Comparison of ENCODE assay signal across 17 mouse cellular contexts in genomic region chr8:120411862-120412261, GRCm38 (mm10).
DNase-seq lines count a peak whose midpoint lies in the region; ATAC-seq and TF ChIP-seq lines count a peak whose summit lies in the region.
"Had no signal": no experiment of that assay in that cellular context is flagged by ENCODE, and none has a peak within 500 bp of the region (broad histone marks: within the 10 kb centered on the region; RNA-seq: fewer than 3 reads in every experiment).

No protein-coding gene starts in this region.

- no peak for DNase-seq in heart, postnatal 10 days
- DNase-seq in brain, embryonic 14.5 days (ENCODE audit: low read depth): peak; percentile 52
- no peak for DNase-seq in testis, postnatal 14 days (ENCODE audit: low spot score)
- DNase-seq in gastrocnemius, postnatal 14 days: no peak
- DNase-seq: adrenal gland, postnatal 36 days; heart, postnatal 4 days; kidney, adult 18-20 months; kidney, postnatal 14 days; lung, embryonic 14.5 days had no signal

- no peak for TF ChIP-seq CTCF in C2C12 (IDR thresholded peaks at IDR 0.05; ENCODE audit: control insufficient read depth, insufficient read depth, insufficient read length)
- no peak for TF ChIP-seq CTCF in brain, embryonic 14.5 days (IDR thresholded peaks at IDR 0.05; ENCODE audit: borderline replicate concordance, extremely low read depth, insufficient read depth, insufficient read length)

- H3K9me3 ChIP-seq in heart, embryonic 13.5 days: no peaks in the 10 kb centered on the region
- no peaks in the 10 kb centered on the region for H3K9me3 ChIP-seq in hindbrain, embryonic 16.5 days (ENCODE audit: control insufficient read depth, low read length)
- no peaks in the 10 kb centered on the region for H3K9me3 ChIP-seq in intestine, embryonic 16.5 days (ENCODE audit: control insufficient read depth, low read length)
- H3K9me3 ChIP-seq: embryonic facial prominence, embryonic 12.5 days had no signal

- H3K4me3 ChIP-seq in heart, embryonic 13.5 days: no peak overlapping the region
- no peak overlapping the region for H3K4me3 ChIP-seq in C2C12 (ENCODE audit: insufficient read depth, poor library complexity, severe bottlenecking)
- H3K4me3 ChIP-seq in hindbrain, embryonic 16.5 days (ENCODE audit: low read length): no peak overlapping the region
- no peak overlapping the region for H3K4me3 ChIP-seq in intestine, embryonic 16.5 days (ENCODE audit: low read length)
- H3K4me3 ChIP-seq: embryonic facial prominence, embryonic 12.5 days; myocyte had no signal

- no peak for ATAC-seq in heart, embryonic 13.5 days (ENCODE audit: extremely low read depth, insufficient number of reproducible peaks, low FRiP score, low TSS enrichment)
- no peak for ATAC-seq in hindbrain, embryonic 16.5 days
- no peak for ATAC-seq in intestine, embryonic 16.5 days
- ATAC-seq: CD4-positive, CD25-positive, alpha-beta regulatory T cell, adult 4 months had no signal

- H3K9ac ChIP-seq in heart, embryonic 13.5 days: 0 out of 2 replicates have a peak overlapping the region, but pooled peaks have one; percentile 16
- H3K9ac ChIP-seq in hindbrain, embryonic 16.5 days (ENCODE audit: low read depth, low read length): peak overlapping the region; percentile 33; the same call in 1 of the 2 replicates
- no peak overlapping the region for H3K9ac ChIP-seq in intestine, embryonic 16.5 days (ENCODE audit: low read depth, low read length)
- H3K9ac ChIP-seq: embryonic facial prominence, embryonic 12.5 days; lung, embryonic 14.5 days had no signal

- no peaks in the 10 kb centered on the region for H3K36me3 ChIP-seq in heart, embryonic 13.5 days
- no peaks in the 10 kb centered on the region for H3K36me3 ChIP-seq in C2C12 (ENCODE audit: control insufficient read depth, insufficient read depth)
- no peaks in the 10 kb centered on the region for H3K36me3 ChIP-seq in hindbrain, embryonic 16.5 days (ENCODE audit: control insufficient read depth, insufficient read depth, low read length)
- H3K36me3 ChIP-seq in intestine, embryonic 16.5 days (ENCODE audit: control insufficient read depth, insufficient read depth, low read length): no peaks in the 10 kb centered on the region
- H3K36me3 ChIP-seq: embryonic facial prominence, embryonic 12.5 days had no signal

- H3K4me1 ChIP-seq in heart, embryonic 13.5 days: peaks cover 58% of the 10 kb centered on the region
- H3K4me1 ChIP-seq in hindbrain, embryonic 16.5 days (ENCODE audit: control insufficient read depth, insufficient read depth, low read depth, low read length): peaks cover 69% of the 10 kb centered on the region
- peaks cover 62% of the 10 kb centered on the region for H3K4me1 ChIP-seq in intestine, embryonic 16.5 days (ENCODE audit: control insufficient read depth, insufficient read depth, low read length)

- TF ChIP-seq POLR2A in brain, embryonic 14.5 days (IDR thresholded peaks at IDR 0.05; ENCODE audit: borderline replicate concordance, extremely low read depth, insufficient read depth, insufficient read length, poor library complexity, severe bottlenecking): no peak

- no peak overlapping the region for H3ac ChIP-seq in C2C12 (ENCODE audit: control insufficient read depth, insufficient read length, low read depth)

- H3K79me2 ChIP-seq in C2C12 (ENCODE audit: control insufficient read depth, insufficient read depth): no peaks in the 10 kb centered on the region

- H3K27me3 ChIP-seq in heart, embryonic 13.5 days (replicated peaks): peaks cover 16% of the 10 kb centered on the region; the same call in 1 of the 2 replicates
- no peaks in the 10 kb centered on the region for H3K27me3 ChIP-seq in C2C12 (ENCODE audit: control insufficient read depth, insufficient read depth, insufficient read length)
- H3K27me3 ChIP-seq in hindbrain, embryonic 16.5 days (replicated peaks; ENCODE audit: control insufficient read depth, insufficient read depth, low read length): no peaks in the 10 kb centered on the region
- no peaks in the 10 kb centered on the region for H3K27me3 ChIP-seq in intestine, embryonic 16.5 days (replicated peaks; ENCODE audit: control insufficient read depth, insufficient read depth, low read length)
- H3K27me3 ChIP-seq: embryonic facial prominence, embryonic 12.5 days had no signal

- 49% methylated on average over 8 of the region's 8 CpGs for WGBS in heart, embryonic 13.5 days
- WGBS in hindbrain, embryonic 16.5 days: 46% methylated on average over 8 of the region's 8 CpGs
- 57% methylated on average over 8 of the region's 8 CpGs for WGBS in intestine, embryonic 16.5 days

- no peak overlapping the region for H3K27ac ChIP-seq in heart, embryonic 13.5 days (replicated peaks)
- no peak overlapping the region for H3K27ac ChIP-seq in hindbrain, embryonic 16.5 days (ENCODE audit: low read depth, low read length)
- H3K27ac ChIP-seq in intestine, embryonic 16.5 days (ENCODE audit: low read length): no peak overlapping the region
- H3K27ac ChIP-seq: embryonic facial prominence, embryonic 12.5 days had no signal

- no peak overlapping the region for H3K4me2 ChIP-seq in heart, embryonic 13.5 days
- H3K4me2 ChIP-seq in hindbrain, embryonic 16.5 days (ENCODE audit: low read length): no peak overlapping the region
- H3K4me2 ChIP-seq in intestine, embryonic 16.5 days (ENCODE audit: low read depth, low read length): no peak overlapping the region
- H3K4me2 ChIP-seq: embryonic facial prominence, embryonic 12.5 days; liver, embryonic 11.5 days; lung, embryonic 14.5 days had no signal

- intact Hi-C loops in heart, postnatal 10 days (cut with DNase I): no loop called here
- intact Hi-C loops in gastrocnemius, postnatal 14 days (cut with DNase I; ENCODE audit: low total_unique reads): no loop called here

- no peaks in the 10 kb centered on the region for H3K79me3 ChIP-seq in C2C12 (ENCODE audit: low read depth)

TF ChIP-seq in C2C12, 6 proteins besides CTCF, POLR2A, EP300 and RAD21:
- TF ChIP-seq MAX (IDR thresholded peaks at IDR 0.05) (peak; percentile 73), MYOD1 (IDR thresholded peaks at IDR 0.05; ENCODE audit: control insufficient read depth, insufficient read length, low read depth) (no peak)
